Mouse (Mus musculus) lung, postnatal 4 days (tissue): ENCODE data around the gene Donson.
A peak's percentile ranks its signal among the peaks of the same experiment; 100 is the strongest.

ENCODE experiments used
- DNase-seq, 2 experiments: peaks; one replicate each; pipeline ENCODE4 v3.0.0; 2021

Donson gene

DNA sequence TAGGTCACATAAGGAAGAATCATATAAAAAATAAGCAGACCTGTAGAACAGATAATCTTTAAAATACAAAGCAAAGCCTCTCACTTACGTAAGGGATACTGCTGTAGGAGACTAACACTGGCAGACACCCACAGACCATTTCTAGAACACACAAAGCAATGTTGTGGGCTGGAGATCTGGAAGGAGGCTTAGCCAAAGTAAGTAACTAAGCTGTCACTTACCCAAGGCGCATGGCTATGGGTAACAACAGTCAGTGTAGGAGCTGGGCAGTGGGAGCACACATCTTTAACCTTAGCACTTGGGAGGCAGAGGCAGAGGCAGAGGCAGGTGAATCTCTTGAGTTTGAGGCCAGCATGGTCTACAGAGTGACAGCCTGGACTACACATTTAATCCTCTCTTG lies 48.9 kb downstream of the Donson start:
- DNase-seq, result no peak

DNA sequence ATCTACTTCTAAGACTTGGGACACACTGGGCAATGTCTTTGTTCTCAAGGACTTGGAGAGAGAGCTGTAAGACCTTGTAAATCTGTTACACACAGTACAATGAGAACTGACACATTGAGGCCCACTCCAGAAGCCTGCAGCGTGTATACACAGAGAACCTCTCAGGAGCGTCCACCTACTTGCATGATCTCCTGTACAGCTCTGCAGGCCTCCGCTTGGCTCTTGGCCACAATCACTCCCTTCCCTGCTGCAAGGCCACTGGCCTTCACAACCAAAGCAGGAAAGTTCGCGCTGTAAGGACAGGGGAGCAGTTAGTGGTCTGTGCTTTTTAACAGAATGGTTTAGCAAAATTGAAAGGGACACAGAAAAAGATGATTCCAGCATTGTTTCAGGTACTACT lies 49.4 kb downstream of the Donson start:
- no peak for DNase-seq

DNA sequence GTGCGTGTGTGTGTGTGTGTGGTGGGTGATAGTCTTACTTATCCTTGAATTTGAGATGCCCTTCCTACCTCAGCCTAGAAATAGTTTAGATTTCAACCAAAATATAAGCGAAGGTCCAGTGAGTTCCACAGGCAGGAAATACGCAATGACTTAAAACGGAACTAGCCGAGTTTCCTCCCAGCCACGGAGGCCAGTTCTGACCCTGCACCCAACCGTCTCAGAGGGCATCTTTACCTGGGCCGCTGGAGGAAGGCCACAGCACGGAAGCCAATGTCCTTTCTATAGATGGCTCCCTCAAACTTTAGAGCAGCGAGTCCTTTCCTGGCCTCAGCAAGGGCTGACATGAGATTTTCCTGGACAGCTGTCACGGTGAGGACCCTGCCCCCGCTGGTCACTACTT lies 54.9 kb downstream of the Donson start:
- DNase-seq, result no peak

DNA sequence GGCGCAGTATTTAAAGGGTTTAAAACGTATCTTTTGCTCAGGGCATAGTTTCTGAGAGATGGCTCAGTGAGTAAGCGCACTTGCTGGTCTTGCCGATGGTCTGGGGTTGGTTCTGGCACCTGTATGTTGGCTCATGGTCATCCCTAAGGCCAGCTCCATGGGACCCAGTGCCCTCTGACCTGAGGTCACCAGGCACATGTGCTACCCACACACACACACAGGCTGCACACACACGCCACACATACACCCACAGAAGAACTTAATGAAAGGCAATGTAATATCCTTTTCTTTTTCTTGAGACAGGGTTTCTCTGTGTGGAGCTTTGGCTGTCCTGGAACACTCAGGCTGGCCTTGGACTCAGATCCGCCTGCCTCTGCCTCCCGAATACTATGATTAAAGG lies 55.6 kb downstream of the Donson start:
- DNase-seq, result no peak

DNA sequence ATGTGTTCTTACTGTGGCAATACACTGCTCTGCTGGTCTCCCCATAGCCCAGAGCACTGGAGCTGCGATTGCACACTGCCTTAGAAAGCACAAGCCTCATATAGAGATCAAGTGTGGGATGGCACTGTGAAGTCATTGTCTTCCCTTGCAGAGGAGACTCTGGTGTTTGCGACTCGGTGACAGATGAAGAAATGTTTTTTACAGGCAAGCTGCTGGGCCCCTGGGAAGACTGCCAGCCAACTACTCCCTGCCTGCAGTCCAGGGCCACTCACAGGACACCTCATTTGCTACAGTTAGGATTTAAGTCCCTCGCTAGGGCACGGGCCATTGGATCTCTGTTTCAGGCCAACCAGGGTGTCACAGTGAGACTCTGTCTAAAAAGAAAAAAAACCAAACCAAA lies 56.1 kb downstream of the Donson start:
- peak; percentile 31 to 82 for DNase-seq

DNA sequence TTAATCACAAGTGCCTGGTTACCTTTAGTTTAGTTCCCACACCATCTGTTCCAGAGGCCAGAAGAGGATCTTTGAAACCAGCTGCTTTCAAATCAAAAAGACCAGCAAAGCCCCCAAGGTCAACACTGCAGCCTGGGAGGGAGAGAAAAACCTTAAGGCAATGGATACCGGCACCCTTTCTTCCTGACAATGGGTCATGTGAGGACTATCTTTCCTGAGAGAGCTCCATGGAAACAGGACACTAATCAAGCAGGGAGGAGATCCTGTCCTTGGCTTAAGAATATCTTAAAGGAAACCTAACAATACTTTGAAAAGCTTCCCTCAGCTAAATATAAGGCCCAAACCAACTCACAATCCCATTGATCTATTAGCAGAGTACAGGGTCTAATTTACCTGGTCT lies 58.0 kb downstream of the Donson start:
- DNase-seq, result no peak

DNA sequence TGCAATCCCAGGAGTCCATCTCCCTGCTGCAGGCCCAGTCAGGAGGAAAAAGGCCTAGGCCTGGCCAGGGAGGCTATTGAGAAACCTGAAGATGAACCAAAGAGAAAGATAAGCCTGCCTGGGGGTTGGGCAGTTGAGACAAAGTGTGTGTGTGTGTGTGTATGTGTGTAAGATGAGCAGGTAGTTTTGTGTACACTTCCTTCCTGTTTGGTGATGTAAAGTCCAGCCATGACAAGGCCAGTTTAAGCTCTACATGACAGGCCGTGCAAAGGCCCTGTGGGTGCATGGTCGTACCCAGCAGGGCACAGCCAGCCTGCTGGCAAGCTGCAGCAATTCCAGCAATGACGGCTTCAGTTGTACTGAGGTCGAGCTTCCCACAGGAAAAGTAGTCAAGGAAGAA lies 58.8 kb downstream of the Donson start:
- no peak for DNase-seq

DNA sequence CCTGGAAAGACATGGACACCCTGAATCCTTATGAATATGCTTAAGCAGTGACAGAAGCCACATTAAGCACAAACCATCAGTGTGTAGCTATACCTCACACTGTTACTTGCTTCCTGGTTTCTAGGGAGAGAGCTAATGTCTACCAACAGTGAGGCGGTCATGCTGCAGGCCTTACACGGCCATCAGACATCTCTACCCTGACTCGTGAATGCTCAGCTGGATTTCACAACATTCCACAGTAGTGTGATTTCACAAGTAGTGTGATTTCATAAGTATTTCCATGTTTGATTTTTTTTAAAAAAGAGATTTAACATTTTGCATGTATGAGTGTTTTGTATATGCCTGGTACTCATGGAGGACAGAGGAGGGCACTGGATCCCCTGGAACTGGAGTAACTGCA lies 59.9 kb downstream of the Donson start:
- DNase-seq, result no peak

DNA sequence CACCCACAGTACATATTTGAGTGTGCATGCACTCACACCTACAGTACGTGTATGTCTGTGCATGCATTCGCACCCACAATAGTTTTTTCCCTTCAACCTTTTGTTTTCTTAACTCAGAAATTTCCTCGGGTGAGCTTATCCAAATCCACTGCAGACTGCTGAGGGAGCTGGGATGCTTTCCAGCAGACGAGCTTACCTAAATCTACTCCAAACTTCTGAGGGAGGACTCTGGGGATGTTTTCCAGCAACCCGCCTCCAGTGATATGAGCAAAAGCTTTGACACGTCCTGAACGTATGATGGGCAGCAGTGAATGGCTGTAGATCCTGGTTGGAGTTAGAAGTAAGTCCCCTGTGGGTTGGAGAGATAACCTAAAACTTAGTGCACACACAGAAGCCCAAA lies 60.7 kb downstream of the Donson start:
- DNase-seq, result no peak
